ENCODE assay signal across 7 mouse cellular contexts in genomic region chr2:110210508-110211496, GRCm38 (mm10).
DNase-seq lines count a peak whose midpoint lies in the region; ATAC-seq and TF ChIP-seq lines count a peak whose summit lies in the region.

No protein-coding gene starts in this region.

- WGBS in liver, embryonic 11.5 days: 76% methylated on average over 8 of the region's 8 CpGs
- WGBS in intestine, postnatal 0 days: 61% methylated on average over 8 of the region's 8 CpGs
- WGBS in liver, embryonic 14.5 days (ENCODE audit: insufficient replicate concordance): 55% methylated on average over 8 of the region's 8 CpGs

- no peaks in the 10 kb centered on the region for H3K27me3 ChIP-seq in liver, embryonic 11.5 days (replicated peaks; ENCODE audit: control insufficient read depth, insufficient read depth, low read length)
- H3K27me3 ChIP-seq in intestine, postnatal 0 days (replicated peaks; ENCODE audit: control insufficient read depth, insufficient read depth, low read length): no peaks in the 10 kb centered on the region
- H3K27me3 ChIP-seq in liver, embryonic 14.5 days (ENCODE audit: control insufficient read depth, insufficient read depth, low read length): no peaks in the 10 kb centered on the region

- TF ChIP-seq EP300 in liver, embryonic 14.5 days (IDR thresholded peaks at IDR 0.05; ENCODE audit: low read depth): no peak

- H3K4me2 ChIP-seq in liver, embryonic 11.5 days: no peak overlapping the region
- H3K4me2 ChIP-seq in intestine, postnatal 0 days (replicated peaks; ENCODE audit: low read depth): no peak overlapping the region
- H3K4me2 ChIP-seq in liver, embryonic 14.5 days (ENCODE audit: low read depth): no peak overlapping the region

- no peak overlapping the region for H3K9ac ChIP-seq in liver, embryonic 11.5 days (ENCODE audit: low read depth, low read length)
- H3K9ac ChIP-seq in intestine, postnatal 0 days (ENCODE audit: low read depth, low read length): no peak overlapping the region
- H3K9ac ChIP-seq in liver, embryonic 14.5 days (replicated peaks): no peak overlapping the region

- H3K36me3 ChIP-seq in liver, embryonic 11.5 days (ENCODE audit: control insufficient read depth, insufficient read depth, low read length): no peaks in the 10 kb centered on the region
- H3K36me3 ChIP-seq in intestine, postnatal 0 days (ENCODE audit: control insufficient read depth, insufficient read depth): no peaks in the 10 kb centered on the region
- no peaks in the 10 kb centered on the region for H3K36me3 ChIP-seq in liver, embryonic 14.5 days (replicated peaks; ENCODE audit: control insufficient read depth, insufficient read depth, low read depth)

- no peaks in the 10 kb centered on the region for H3K9me3 ChIP-seq in liver, embryonic 11.5 days (ENCODE audit: control insufficient read depth, low read length)
- H3K9me3 ChIP-seq in intestine, postnatal 0 days (ENCODE audit: control insufficient read depth): no peaks in the 10 kb centered on the region
- H3K9me3 ChIP-seq in liver, embryonic 14.5 days (ENCODE audit: control insufficient read depth, low read length): no peaks in the 10 kb centered on the region

- H3K4me1 ChIP-seq in liver, embryonic 11.5 days (replicated peaks; ENCODE audit: control insufficient read depth, insufficient read depth, low read length): no peaks in the 10 kb centered on the region
- H3K4me1 ChIP-seq in intestine, postnatal 0 days (replicated peaks; ENCODE audit: control insufficient read depth, insufficient read depth, low read length): 0 out of 2 replicates have a peak, but pooled peaks cover 3% of the 10 kb centered on the region
- H3K4me1 ChIP-seq in liver, embryonic 14.5 days (replicated peaks; ENCODE audit: control insufficient read depth in 2 of 2, insufficient read depth in 2 of 2, low read length in 1 of 2): peaks cover 0 to 2% of the 10 kb centered on the region in 2 experiments; a peak in 1 of 4 replicates

- peak; percentile 39; the same call in 1 of the 2 replicates for ATAC-seq in liver, embryonic 11.5 days (replicated peaks; ENCODE audit: low FRiP score)
- peak; percentile 78 for ATAC-seq in intestine, postnatal 0 days
- ATAC-seq in liver, embryonic 14.5 days (ENCODE audit: insufficient read depth): peak; percentile 31; the same call in 1 of the 2 replicates

- no peak overlapping the region for H3K27ac ChIP-seq in liver, embryonic 11.5 days (ENCODE audit: low read depth, low read length)
- H3K27ac ChIP-seq in intestine, postnatal 0 days (ENCODE audit: low read depth, low read length): peak overlapping the region; percentile 41; the same call in 1 of the 2 replicates
- H3K27ac ChIP-seq in liver, embryonic 14.5 days: no peak overlapping the region

- no peak for TF ChIP-seq CTCF in intestine, postnatal 0 days (IDR thresholded peaks at IDR 0.05; ENCODE audit: low read depth)
- no peak for TF ChIP-seq CTCF in liver, embryonic 14.5 days (IDR thresholded peaks at IDR 0.05; ENCODE audit: low read depth)

- DNase-seq in liver, embryonic 11.5 days (ENCODE audit: low spot score): no peak
- DNase-seq in liver: no peak
- peak; percentile 56 for DNase-seq in gastrocnemius, postnatal 25 days
- no peak for DNase-seq in liver, embryonic 14.5 days (ENCODE audit: low read depth in 3 of 3, low spot score in 3 of 3)
- DNase-seq in thymus, postnatal 14 days: no peak
- DNase-seq in thymus, postnatal 4 days: no peak

- H3K4me3 ChIP-seq in liver, embryonic 11.5 days (ENCODE audit: low read depth, low read length): no peak overlapping the region
- no peak overlapping the region for H3K4me3 ChIP-seq in intestine, postnatal 0 days (ENCODE audit: low read depth, low read length)
- H3K4me3 ChIP-seq in liver, embryonic 14.5 days (ENCODE audit: insufficient read depth in 1 of 2, low read depth in 2 of 2, low read length in 2 of 2): no peak overlapping the region
